Mouse (Mus musculus): ENCODE data around the gene Top3a.

Top3a gene

GRCm38 (mm10) chr11:60774841-60775240 lies 2.3 kb downstream of the Top3a start:
- no peak for DNase-seq (ENCODE audit: low spot score in 2 of 2)

GRCm38 (mm10) chr11:60774158-60774689 lies 2.9 kb downstream of the Top3a start:
- no peak for DNase-seq (ENCODE audit: low spot score in 2 of 2)

- DNase-seq (ENCODE audit: low spot score in 2 of 2), result no peak
Measured at GRCm38 (mm10) chr11:60772161-60772560, 5.0 kb downstream of the Top3a start.

- no peak for DNase-seq (ENCODE audit: low spot score in 2 of 2)
Measured at GRCm38 (mm10) chr11:60770776-60771175, 6.4 kb downstream of the Top3a start.

- DNase-seq (ENCODE audit: low spot score in 2 of 2), result no peak
Measured at GRCm38 (mm10) chr11:60769322-60769721, 7.8 kb downstream of the Top3a start.

GRCm38 (mm10) chr11:60766969-60767368 lies 10.2 kb downstream of the Top3a start:
- no peak for DNase-seq (ENCODE audit: low spot score in 2 of 2)

- no peak for DNase-seq (ENCODE audit: low spot score in 2 of 2)
Measured at GRCm38 (mm10) chr11:60761681-60762080, 15.5 kb downstream of the Top3a start.

GRCm38 (mm10) chr11:60755570-60755969 lies 21.6 kb downstream of the Top3a start:
- DNase-seq (ENCODE audit: low spot score in 2 of 2), result no peak

- DNase-seq (ENCODE audit: low spot score in 2 of 2), result no peak
Measured at GRCm38 (mm10) chr11:60740321-60740720, 36.8 kb downstream of the Top3a start.

- no peak for DNase-seq (ENCODE audit: low spot score in 2 of 2)
Measured at GRCm38 (mm10) chr11:60737450-60737849, 39.7 kb downstream of the Top3a start.

- DNase-seq (ENCODE audit: low spot score in 2 of 2), result no peak
Measured at GRCm38 (mm10) chr11:60736491-60736890, 40.7 kb downstream of the Top3a start.

- DNase-seq (ENCODE audit: low spot score in 2 of 2), result no peak
Measured at GRCm38 (mm10) chr11:60735191-60735590, 42.0 kb downstream of the Top3a start.

GRCm38 (mm10) chr11:60734206-60734605 lies 43.0 kb downstream of the Top3a start:
- DNase-seq (ENCODE audit: low spot score in 2 of 2), result no peak

- no peak for DNase-seq (ENCODE audit: low spot score in 2 of 2)
Measured at GRCm38 (mm10) chr11:60731251-60731650, 45.9 kb downstream of the Top3a start.

GRCm38 (mm10) chr11:60730169-60730568 lies 47.0 kb downstream of the Top3a start:
- no peak for DNase-seq (ENCODE audit: low spot score in 2 of 2)

GRCm38 (mm10) chr11:60729217-60729641 lies 47.9 kb downstream of the Top3a start:
- no peak for DNase-seq (ENCODE audit: low spot score in 2 of 2)

- peak; percentile 79 to 82 for DNase-seq (ENCODE audit: low spot score in 2 of 2)
Measured at GRCm38 (mm10) chr11:60728260-60728761, 48.9 kb downstream of the Top3a start, which contains the start of gene Mief2. Gene Mief2, plus strand, starts transcription at chr11:60728398.

GRCm38 (mm10) chr11:60727392-60728140 lies 49.6 kb downstream of the Top3a start:
- DNase-seq (ENCODE audit: low spot score in 2 of 2), result no peak

GRCm38 (mm10) chr11:60726601-60727391 lies 50.4 kb downstream of the Top3a start, which contains the start of gene Flii:
Gene Flii, minus strand, starts transcription at chr11:60727263.
- DNase-seq (ENCODE audit: low spot score in 2 of 2), result peak; percentile 72 to 83

GRCm38 (mm10) chr11:60719263-60719662 lies 57.9 kb downstream of the Top3a start:
- no peak for DNase-seq (ENCODE audit: low spot score in 2 of 2)

- no peak for DNase-seq (ENCODE audit: low spot score in 2 of 2)
Measured at GRCm38 (mm10) chr11:60715833-60716232, 61.3 kb downstream of the Top3a start.

GRCm38 (mm10) chr11:60712639-60713255 lies 64.4 kb downstream of the Top3a start:
- DNase-seq (ENCODE audit: low spot score in 2 of 2), result no peak

Measured in spleen, postnatal 14 days (tissue).